Mouse (Mus musculus) embryonic fibroblast, embryonic 13.5 days (primary cell): ENCODE measurements around the gene 4930452B06Rik. TPM values are rescaled to one million over a fixed set of nuclear protein-coding genes. Genes with fewer than 3 reads are reported as not detected.

Source experiments
- H3K27ac ChIP-seq: 2 replicates; pipeline ENCODE4 v1.5.1; 2012; ENCODE audit warnings: low read length, control low read depth, inconsistent platforms; ENCODE audit not compliant: insufficient read depth
- H3K4me1 ChIP-seq: 2 replicates; pipeline ENCODE4 v1.6.1; 2011; ENCODE audit warnings: low read length; ENCODE audit not compliant: control insufficient read depth, insufficient read depth
- H3K4me3 ChIP-seq: 2 replicates; pipeline ENCODE4 v1.5.1; 2011; ENCODE audit warnings: mild to moderate bottlenecking, control low read depth, low read length; ENCODE audit not compliant: insufficient read depth
- CTCF ChIP-seq: IDR thresholded peaks from 2 replicates; pipeline ENCODE4 v1.5.1; 2011; ENCODE audit warnings: mild to moderate bottlenecking, control low read depth, low read length, moderate library complexity, borderline replicate concordance; ENCODE audit not compliant: insufficient read depth
- POLR2A ChIP-seq: IDR thresholded peaks from 2 replicates; pipeline ENCODE4 v1.6.1; 2011; ENCODE audit warnings: low read depth, mild to moderate bottlenecking, control low read depth, low read length, moderate library complexity
- polyA plus RNA-seq: library from polyadenylated mRNA; stranded (reverse); fragments of >200 nt; gene quantifications from 2 replicates; pipeline ENCODE4 v1.2.4, GENCODE M21; 2011; ENCODE audit warnings: low read depth; ENCODE audit not compliant: missing spikeins, insufficient read length

The 4930452B06Rik gene
- polyA plus RNA-seq, 1 experiment: 4.2 TPM

GRCm38 (mm10) chr14:8495691-8496090 is 170.3 kb downstream of the 4930452B06Rik start:
- no peak overlapping the region for H3K27ac ChIP-seq
- no peak overlapping the region for H3K4me3 ChIP-seq
- no peaks in the 10 kb centered on the region for H3K4me1 ChIP-seq
- TF ChIP-seq CTCF (no peak), POLR2A (no peak)

DNA sequence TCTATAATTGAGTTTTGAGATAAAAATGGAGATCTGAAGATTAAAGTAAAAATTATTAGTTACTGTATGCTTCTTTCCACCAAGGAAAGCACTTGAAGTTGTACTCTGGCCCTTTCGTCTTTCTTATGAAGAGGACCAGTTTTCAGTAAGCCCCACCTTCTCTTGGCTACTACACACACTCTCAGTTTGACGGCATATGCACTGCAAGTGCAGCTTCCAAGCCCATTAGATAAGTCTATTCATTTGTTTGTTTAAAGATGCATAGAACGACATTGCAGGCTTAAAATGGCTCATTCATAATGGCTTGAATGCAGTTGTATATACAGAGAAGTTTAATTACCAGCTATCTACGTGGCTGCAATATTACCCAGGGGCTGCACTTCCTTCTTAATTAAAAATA is 171.1 kb downstream of the 4930452B06Rik start:
- no peaks in the 10 kb centered on the region for H3K4me1 ChIP-seq
- no peak overlapping the region for H3K4me3 ChIP-seq
- TF ChIP-seq POLR2A (no peak), CTCF (no peak)
- no peak overlapping the region for H3K27ac ChIP-seq

DNA sequence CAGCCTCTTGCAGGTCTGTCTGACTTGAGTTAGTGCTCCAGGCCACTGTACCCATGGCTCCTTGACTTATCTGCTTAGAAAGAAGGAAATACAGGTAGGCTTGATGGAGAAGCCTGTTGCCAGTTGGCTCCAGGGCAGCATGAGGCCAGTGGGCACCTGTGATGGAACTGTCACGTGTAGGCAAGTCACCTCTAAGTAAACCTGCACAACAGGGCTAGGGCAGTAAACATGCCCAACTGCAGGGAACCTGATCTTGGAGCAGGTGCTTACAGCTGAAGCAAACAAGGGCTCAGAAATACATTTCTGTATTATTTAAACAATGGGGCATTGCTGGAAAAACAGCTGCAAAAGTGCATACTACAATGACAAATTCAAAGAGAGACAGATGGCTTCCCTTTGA is 171.8 kb downstream of the 4930452B06Rik start:
- no peak overlapping the region for H3K4me3 ChIP-seq
- TF ChIP-seq CTCF (no peak), POLR2A (no peak)
- H3K27ac ChIP-seq: no peak overlapping the region
- H3K4me1 ChIP-seq: no peaks in the 10 kb centered on the region

- TF ChIP-seq CTCF (no peak), POLR2A (no peak)
- Histone ChIP-seq H3K4me3 (no peak overlapping the region), H3K27ac (no peak overlapping the region), H3K4me1 (peaks cover 2% of the 10 kb centered on the region; the same call in 1 of the 2 replicates)
Observed at GRCm38 (mm10) chr14:8478098-8478497, 187.9 kb downstream of the 4930452B06Rik start.

GRCm38 (mm10) chr14:8477348-8477747 is 188.7 kb downstream of the 4930452B06Rik start:
- Histone ChIP-seq H3K4me3 (no peak overlapping the region), H3K4me1 (peaks cover 2% of the 10 kb centered on the region; the same call in 1 of the 2 replicates), H3K27ac (no peak overlapping the region)
- TF ChIP-seq POLR2A (no peak), CTCF (no peak)

DNA sequence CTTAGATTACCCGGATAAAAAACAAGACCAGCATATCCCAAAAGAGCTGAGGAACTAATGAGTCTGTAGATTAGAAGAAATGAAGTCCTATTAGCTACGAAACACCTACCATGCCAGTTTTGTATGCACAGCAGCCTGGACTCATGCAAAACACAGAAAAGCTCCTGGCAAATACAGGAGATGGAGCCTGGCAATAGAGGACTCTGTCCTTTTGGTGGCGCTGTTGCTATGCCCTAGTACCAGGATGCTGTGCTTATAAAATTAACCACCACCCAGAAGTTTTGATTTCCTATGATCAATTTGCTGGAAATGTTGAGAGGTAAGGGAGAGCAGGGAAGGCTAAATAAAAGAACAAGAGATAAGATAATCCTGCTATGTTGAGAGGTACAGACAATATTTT is 189.4 kb downstream of the 4930452B06Rik start:
- TF ChIP-seq POLR2A (no peak), CTCF (no peak)
- no peak overlapping the region for H3K4me3 ChIP-seq
- no peak overlapping the region for H3K27ac ChIP-seq
- H3K4me1 ChIP-seq: peaks cover 2% of the 10 kb centered on the region; the same call in 1 of the 2 replicates

DNA sequence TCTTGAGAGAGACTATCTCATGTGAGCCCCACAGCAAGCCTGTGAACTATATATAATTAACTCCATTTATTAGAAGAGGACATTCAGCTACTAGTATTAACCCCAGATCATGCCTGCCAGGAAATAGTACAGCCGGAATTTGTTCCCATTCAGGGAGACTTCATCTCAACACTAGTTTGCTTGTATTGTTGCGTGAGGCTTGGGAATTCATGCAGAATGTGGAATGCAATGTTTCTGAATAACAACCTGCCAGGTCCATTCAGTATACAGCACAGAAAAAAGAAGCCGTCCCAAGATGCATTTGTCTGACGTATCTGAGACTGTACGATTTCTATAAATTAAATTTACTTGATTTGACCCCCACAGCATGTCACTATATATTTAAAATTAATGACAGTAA is 190.2 kb downstream of the 4930452B06Rik start:
- Histone ChIP-seq H3K4me3 (no peak overlapping the region), H3K27ac (no peak overlapping the region), H3K4me1 (peaks cover 2% of the 10 kb centered on the region; the same call in 1 of the 2 replicates)
- TF ChIP-seq POLR2A (no peak), CTCF (no peak)

DNA sequence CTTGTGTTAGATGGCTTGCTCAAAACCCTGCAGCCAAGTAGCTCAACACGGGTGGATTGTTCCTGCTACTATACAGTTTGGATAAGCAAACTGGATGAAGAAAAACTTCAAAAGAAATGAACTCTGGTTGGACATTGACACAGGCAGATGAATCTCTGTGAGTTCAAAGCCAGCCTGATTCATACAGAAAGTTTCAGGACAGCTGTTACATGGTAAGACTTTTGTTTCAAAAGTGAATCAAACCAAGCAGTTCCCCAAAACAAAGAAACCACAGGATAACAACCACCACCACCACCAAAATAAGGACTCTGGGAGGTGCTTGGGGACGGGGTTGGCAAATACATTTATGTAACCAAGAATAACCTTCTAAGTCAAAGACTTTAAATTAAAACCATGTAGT is 193.2 kb downstream of the 4930452B06Rik start:
- no peak for TF ChIP-seq POLR2A
- no peak for TF ChIP-seq CTCF
- Histone ChIP-seq H3K4me1 (peaks cover 2% of the 10 kb centered on the region; the same call in 1 of the 2 replicates), H3K4me3 (no peak overlapping the region), H3K27ac (no peak overlapping the region)

DNA sequence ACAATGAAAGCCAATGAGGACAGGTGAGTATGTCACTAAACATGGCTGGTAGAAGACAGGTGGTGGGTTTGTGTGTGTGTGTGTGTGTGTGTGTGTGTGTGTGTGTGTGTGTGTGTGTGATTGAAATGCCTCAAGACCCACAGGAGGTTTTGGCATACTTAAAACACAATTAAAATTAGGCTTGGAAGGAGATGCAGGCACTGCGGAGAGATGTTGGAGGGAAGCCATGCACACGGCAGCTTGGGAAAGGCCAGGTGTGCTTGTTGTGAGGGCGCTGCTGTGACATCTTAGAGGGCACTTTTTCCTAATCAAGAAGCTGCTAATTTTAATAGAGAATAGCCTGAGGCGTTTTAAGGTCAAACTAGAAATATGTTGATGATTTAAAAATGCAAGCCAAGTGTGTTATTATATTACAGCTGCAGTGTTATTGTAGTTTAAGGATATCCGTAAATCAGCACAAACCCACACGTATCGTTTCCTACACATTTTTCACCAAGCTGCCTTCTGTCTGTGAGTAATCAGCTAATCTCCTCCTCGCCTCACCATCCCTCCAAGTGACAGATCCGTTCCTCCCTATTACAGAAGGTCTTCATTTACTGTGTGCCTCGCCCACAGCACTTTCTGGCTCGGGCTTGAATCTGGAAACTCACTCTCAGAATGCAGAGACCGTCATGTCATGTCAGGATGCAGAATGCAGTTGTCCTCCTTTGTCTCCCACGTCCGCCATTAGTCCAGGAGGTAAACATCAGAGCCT is 201.5 kb downstream of the 4930452B06Rik start:
- H3K4me1 ChIP-seq: no peaks in the 10 kb centered on the region; the same call in none of the 2 replicates
- no peak overlapping the region for H3K27ac ChIP-seq
- TF ChIP-seq POLR2A: no peak
- TF ChIP-seq CTCF: no peak
- no peak overlapping the region for H3K4me3 ChIP-seq

- TF ChIP-seq POLR2A (no peak), CTCF (no peak)
- Histone ChIP-seq H3K27ac (no peak overlapping the region), H3K4me1 (no peaks in the 10 kb centered on the region; the same call in none of the 2 replicates)
Observed at GRCm38 (mm10) chr14:8462973-8463372, 203.1 kb downstream of the 4930452B06Rik start.

More at GRCm38 (mm10) chr14:8462973-8463372, 203.1 kb downstream of the 4930452B06Rik start:
- H3K4me3 ChIP-seq: no peak overlapping the region
